Mouse (Mus musculus) spleen, postnatal 10 days (tissue): ENCODE results near the gene Med31.
"Not testable (repeated sequence)": the region's sequence is repeated elsewhere in the genome, so short reads cannot be mapped to it uniquely, and the experiment has no call there.

Source experiments
- DNase-seq, 2 experiments: peaks; one replicate each; pipeline ENCODE4 v3.0.0; 2021 to 2022; ENCODE audit warnings: low spot score in 2 of 2

Gene Med31

DNA sequence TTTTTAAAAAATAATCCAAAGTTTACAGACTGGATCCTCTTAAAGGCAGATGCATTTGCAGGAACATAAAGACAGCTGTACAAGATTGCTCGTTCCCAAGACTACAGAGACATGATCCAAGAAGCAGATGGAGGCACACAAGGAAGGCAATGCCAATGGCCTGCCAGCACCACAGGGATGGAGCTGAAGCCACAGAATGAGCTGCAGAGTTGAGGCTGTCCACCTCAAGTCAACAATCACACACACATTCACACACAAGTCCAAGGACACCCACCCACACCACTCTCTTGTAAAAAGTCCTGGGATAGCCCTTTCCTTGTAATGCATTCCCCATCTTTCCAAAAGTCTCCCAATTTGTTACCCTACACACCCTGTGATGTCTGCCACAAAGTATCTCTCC is 12.0 kb downstream of the Med31 start:
- no peak for DNase-seq

DNA sequence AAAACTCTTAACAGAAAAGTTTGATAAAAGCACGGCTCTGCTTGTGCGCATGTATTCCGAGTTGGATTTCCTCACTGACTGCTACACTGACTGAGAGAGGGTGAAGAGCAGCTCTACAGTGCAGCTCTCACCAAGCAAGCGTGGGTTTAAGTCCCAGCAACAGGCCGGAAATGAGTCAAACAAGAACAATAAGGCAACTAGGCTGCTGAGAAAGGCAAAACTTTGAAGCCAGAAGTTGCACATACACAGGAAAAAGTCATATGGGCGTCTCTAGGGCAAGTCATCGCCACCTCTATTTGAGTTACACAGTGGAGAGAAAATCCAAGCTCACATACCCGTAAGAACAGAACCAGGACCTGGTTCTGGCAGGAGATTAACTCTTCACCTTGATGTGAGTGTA is 18.9 kb downstream of the Med31 start:
- DNase-seq = no peak

DNA sequence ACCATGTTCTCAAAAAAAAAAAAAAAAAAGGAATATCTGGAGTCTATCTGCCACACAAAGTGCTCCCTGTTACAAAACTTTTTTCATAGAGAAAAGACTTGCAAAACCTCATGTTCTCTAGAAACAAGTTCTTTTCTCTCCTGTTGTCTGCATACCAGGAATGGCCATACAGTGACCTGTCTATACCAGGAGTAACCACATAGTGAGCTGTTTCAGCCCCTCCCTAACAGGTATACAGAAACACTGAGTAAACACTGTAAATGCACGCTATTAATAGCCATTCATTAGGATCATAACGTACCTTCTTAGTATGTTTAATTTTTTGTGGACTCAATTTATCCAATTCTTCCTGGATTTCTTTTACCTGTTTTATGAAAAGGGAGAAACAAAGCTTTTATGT is 21.1 kb downstream of the Med31 start:
- no peak for DNase-seq

DNA sequence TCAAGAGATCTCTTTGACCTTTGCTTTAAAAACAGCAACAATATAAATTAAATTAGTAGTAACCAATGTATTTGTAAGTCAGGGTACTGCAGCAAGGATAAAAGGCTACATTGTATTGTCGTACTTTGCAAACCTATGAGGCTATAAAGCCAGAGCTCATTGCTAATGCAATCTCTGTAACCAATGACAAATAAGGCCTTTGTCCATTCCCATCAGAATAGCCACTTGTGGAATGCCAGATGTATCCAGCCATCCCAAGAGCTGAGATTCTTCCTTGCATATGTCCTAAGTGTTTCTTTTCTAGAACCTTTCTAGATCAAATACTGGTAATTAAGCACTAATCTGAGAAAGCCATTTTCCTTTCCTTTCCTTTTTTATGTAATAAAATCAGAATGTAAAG is 24.5 kb downstream of the Med31 start:
- no peak for DNase-seq

DNA sequence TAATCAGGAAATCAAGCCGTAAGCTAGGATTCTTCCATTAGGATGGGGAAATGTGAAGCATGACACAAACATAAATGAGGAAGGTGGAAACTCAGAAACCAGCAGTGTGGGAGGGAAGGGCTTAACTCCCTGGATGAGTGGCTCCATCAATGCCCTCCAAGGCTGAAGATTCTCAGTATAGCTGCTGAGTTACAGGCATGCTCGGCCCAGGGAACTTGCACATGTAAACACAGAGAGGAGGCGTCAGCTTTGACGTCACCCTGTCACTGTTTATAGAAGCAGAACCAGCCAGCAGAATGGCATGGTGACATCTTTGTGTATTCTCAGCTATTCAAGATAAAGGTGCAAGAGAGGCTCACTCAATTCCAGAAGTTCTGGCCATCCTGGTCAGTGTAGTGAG is 31.1 kb downstream of the Med31 start:
- no peak for DNase-seq

DNA sequence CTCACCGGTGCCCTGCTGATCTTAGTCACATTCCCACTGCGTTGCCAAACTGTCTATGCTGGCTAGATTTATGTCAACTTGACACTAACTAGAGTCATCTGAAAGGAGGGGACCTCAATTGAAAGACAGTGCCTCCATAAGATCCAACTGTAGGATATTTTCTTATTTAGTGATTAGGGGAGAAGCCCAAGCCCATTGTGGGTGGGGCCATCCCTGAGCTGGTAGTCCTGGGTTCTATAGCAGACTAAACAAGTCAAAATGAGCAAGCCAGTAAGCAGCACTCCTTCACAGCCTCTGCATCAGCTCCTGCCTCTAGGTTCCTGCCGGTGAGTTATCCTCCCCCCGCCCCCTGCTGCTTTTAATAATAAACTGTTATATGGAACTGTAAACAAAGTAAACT is 34.3 kb downstream of the Med31 start:
- no peak for DNase-seq

DNA sequence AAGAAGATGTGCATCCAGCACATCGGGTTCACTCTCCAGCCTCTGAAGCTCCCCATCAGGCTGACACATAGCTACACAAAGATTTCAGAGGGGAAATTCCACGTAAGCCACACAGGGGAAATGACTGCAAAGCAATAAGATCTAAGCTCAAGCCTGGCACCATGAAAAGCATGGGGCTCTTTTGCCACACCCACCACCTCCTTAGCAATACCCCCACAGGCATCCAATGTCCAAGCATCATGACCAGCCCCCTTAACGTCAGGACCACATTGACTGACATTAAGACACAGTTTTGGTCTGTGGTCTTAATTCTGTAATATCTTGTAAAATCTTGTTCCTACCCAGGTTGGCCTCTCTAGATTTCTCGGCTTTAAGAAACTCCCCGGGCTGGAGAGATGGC is 34.8 kb downstream of the Med31 start:
- no peak for DNase-seq

DNA sequence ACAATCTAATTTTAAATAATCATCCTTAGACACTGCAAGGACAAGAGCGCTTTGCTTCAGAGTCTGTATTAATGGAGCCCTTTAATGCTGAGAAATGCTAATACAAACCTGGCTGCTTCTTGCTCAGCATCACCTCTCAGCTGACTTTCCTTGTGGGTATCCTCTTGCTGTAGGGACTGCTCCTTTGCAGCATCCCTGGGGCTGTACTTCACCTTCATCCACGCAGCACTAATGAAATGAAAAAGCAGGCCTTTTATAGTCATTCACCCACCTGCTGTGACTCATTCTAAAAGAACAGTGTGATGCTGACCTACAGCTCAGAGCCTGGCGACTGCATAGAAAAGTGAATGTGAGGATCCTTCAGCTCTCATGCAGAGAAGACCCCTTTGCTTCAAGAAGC is 38.8 kb downstream of the Med31 start:
- no peak for DNase-seq

DNA sequence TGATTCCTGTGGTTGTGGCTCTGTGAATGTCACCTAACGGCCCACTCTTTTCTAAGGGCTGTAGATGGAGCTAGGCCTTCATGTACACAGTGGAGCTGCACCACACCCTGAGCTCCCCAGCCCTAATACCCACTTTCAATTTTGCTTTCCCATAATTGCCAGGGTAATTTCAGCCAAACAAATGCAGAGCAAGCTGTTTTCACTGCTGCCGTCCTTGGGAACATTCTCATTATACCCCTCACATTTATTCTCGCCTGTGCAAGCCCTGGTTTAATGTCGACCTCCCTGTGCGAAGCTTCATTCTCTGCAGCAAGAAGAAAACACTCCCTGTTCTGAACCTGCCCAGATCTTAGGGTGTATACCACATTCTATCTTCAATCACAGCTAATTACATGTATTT is 39.4 kb downstream of the Med31 start:
- no peak for DNase-seq

DNA sequence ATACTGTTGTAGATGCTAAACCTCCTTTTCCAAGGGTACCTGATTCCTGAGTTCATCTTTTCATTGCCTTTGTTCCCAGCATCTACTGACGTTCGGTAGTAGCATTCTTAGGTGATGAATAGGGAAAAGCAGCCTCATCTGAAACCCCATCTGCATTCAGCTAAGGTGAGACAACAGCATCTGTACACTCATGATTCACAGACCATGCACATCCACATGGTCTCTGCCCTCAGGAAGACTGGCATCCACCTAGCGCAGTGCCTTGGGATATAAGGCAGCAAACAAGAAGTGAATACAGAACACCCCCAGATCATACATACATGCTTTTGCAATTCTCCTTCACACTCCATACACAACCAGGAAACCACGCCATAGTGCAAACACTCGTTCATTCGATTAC is 40.7 kb downstream of the Med31 start:
- no peak for DNase-seq

DNA sequence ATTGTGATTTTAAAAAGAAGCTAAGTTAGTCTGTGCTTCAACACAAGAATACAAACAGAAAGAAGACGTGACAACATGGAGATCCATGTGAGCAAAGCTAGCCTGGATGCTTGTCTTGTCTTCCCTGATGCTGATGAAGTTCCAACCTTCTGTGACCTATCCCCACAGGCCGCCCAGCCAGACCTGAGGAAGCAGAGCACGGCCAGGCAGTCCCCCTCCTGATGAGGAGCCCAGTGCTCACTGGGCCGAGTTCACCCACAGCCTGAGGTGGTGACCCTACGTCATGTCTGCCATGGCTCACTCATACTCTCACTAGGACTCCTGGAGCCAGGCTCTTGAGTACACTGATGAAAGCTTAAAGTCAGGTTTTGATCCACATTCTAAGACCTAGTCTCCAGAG is 41.9 kb downstream of the Med31 start:
- DNase-seq = no peak

DNA sequence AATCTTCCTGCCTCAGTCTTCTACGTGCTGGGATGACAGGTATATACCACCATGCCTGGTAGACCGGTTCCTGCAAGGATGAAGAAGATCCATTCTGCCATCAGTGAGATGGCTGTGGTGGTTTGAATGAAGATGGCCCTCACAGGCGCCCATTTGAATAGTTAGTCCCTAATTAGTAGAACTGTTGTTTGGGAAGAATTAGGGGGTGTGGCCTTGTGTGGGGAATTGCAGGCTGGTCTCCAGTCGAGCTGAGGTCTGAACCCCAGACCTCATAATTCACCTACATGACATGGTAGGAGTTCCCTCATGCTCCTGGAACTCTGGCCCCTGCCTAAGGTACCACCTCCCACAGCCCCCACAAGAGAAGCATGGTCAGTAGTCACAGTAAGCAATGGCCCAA is 43.5 kb downstream of the Med31 start:
- not testable (repeated sequence) for DNase-seq

DNA sequence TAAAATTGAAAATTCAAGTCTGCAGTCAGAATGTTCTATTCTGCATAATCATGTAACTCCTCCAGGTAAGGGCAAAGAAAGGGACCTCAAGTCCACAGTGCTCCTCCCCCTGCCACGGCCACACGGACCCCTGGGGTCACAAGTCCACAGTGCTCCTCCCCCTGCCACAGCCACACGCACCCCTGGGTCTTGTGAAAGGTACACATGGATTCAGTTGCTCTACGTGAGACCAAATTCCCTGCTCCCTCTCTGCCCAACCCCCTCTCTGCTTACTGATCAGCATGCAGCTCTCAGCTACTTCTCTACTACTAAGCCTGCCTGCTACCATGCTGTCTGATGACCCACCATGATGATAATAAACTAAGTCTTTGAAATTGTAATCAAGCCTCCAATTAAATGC is 45.5 kb downstream of the Med31 start:
- no peak for DNase-seq

DNA sequence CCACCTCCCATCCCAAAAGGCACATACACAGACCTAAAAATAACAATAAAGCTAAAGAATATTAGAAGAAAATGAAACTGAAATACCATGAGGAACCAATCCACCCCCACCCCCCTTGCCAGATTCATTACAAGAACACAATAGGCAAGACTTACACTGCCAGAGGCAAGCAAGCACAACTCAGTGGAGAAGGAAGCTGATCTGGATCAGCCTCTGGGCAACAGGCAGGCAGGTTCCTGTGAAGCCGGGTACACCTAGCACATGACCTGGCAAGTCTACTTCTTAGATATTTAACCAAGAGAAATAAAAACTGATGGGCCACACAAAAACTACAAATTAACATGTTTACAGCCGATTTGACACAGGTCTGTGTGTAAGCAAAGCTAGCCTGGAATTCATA is 52.2 kb downstream of the Med31 start:
- no peak for DNase-seq
